Mouse (Mus musculus) liver, embryonic 15.5 days (tissue): ENCODE results near the gene Lrrc8d. TPM values are rescaled to one million over a fixed set of nuclear protein-coding genes. Genes with fewer than 3 reads are reported as not detected.

ENCODE experiments used
- ATAC-seq: fragments of 200-750 bp; cut with Nextera tagmentation; 2 replicates; pipeline ENCODE4 v1.8.0; 2017; ENCODE audit warnings: moderate number of reproducible peaks, mild to moderate bottlenecking, moderate library complexity; ENCODE audit not compliant: insufficient read depth
- H3K27ac ChIP-seq: fragments of 300-500 bp; sonication (generic); replicated peaks from 2 replicates; pipeline ENCODE4 v1.5.1; 2015; ENCODE audit warnings: mild to moderate bottlenecking, inconsistent platforms
- H3K27me3 ChIP-seq: fragments of 300-500 bp; sonication (generic); 2 replicates; pipeline ENCODE4 v1.6.1; 2015; ENCODE audit warnings: mild to moderate bottlenecking, inconsistent platforms
- H3K36me3 ChIP-seq: fragments of 300-500 bp; sonication (generic); replicated peaks from 2 replicates; pipeline ENCODE4 v1.6.1; 2015; ENCODE audit warnings: moderate library complexity, mild to moderate bottlenecking, inconsistent platforms
- H3K4me1 ChIP-seq: fragments of 300-500 bp; sonication (generic); replicated peaks from 2 replicates; pipeline ENCODE4 v1.6.1; 2015; ENCODE audit warnings: inconsistent platforms
- H3K4me2 ChIP-seq: fragments of 300-500 bp; sonication (generic); 2 replicates; pipeline ENCODE4 v1.6.1; 2015; ENCODE audit warnings: moderate library complexity, mild to moderate bottlenecking, inconsistent platforms
- H3K4me3 ChIP-seq: fragments of 300-500 bp; sonication (generic); replicated peaks from 2 replicates; pipeline ENCODE4 v1.5.1; 2015; ENCODE audit warnings: mild to moderate bottlenecking, inconsistent platforms
- H3K9ac ChIP-seq: fragments of 300-500 bp; sonication (generic); 2 replicates; pipeline ENCODE4 v1.6.1; 2015; ENCODE audit warnings: moderate library complexity, mild to moderate bottlenecking, inconsistent platforms
- H3K9me3 ChIP-seq: fragments of 300-500 bp; sonication (generic); replicated peaks from 2 replicates; pipeline ENCODE4 v1.6.1; 2016; ENCODE audit warnings: inconsistent platforms
- WGBS: fragments of 180-500 bp; shearing (Covaris S2); methylation state at CpG from one replicate; pipeline ENCODE4 v1.1.7; 2015; ENCODE audit warnings: mixed read lengths; ENCODE audit not compliant: insufficient replicate concordance; 5-methylcytosine and 5-hydroxymethylcytosine counted together
- polyA plus RNA-seq: library from polyadenylated mRNA; unstranded; fragments of >200 nt; fragmentation: Nextera tagmentation; extraction: Ambion mirVana; gene quantifications from 2 replicates; pipeline ENCODE4 v1.2.1, GENCODE M21; 2015

The Lrrc8d gene
- polyA plus RNA-seq, 1 experiment from 2014 or later = 8.1 TPM

DNA sequence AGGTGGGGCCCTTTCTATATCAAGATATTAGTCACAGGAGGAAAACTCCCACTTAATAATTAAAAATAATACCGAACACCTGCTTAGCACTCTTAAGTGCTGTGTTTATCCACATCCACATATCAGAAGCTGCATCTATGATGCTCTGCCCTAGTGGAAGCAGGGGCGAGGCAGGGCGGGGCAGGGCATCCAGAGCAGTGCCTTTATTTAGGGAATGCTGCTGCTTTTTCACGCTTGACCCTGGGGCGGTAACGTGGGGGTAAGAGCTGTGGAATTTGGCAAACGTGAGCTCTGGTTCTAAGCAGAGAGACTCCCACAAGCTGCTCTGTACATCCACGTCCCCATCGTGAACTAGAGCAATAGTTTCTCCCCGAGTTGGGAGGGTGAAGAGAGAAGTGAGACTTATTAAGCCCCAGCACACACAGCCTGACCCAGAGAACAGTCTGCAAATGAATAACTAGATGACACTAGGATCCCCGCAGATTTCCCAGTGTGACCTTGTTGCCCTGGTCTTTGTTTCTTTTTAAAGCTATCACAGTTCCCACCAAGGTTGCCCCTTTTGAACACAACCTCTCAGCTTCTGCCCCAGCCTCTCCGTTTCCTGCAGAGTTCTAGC, 77.3 kb downstream of the Lrrc8d start:
- peak overlapping the region; percentile 42 for H3K4me2 ChIP-seq

DNA sequence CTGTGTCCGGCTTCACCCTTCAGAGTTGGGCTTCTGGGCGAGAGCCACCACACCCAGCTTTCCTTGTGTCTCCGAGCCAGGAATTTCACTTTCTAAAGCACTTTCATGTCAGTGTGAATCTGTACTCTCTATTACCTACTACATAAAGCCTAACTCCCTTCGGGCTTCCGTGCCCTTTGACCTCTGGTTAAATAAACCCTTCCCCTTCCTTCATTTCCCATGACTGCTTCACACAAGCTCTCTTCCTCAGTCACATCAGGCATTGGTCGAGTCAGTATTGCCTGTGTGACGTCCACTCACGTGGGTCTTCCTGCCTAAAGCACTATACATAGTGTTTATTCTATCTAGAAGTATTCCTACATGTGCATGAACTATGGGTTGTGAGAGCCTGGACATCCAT, 77.9 kb downstream of the Lrrc8d start:
- H3K9me3 ChIP-seq = no peaks in the 10 kb centered on the region
- 63% methylated on average over 8 of the region's 8 CpGs for WGBS
- no peak overlapping the region; the same call in 1 of the 2 replicates for H3K4me3 ChIP-seq
- peak; percentile 59 for ATAC-seq
- peak overlapping the region; percentile 76 for H3K27ac ChIP-seq
- H3K9ac ChIP-seq = no peak overlapping the region
- peaks cover 35% of the 10 kb centered on the region for H3K4me1 ChIP-seq
- H3K36me3 ChIP-seq = no peaks in the 10 kb centered on the region
- H3K27me3 ChIP-seq = no peaks in the 10 kb centered on the region
- peak overlapping the region; percentile 42 for H3K4me2 ChIP-seq

More for the DNA sequence above, 77.3 kb downstream of the Lrrc8d start:
- H3K36me3 ChIP-seq = no peaks in the 10 kb centered on the region
- peaks cover 38% of the 10 kb centered on the region for H3K4me1 ChIP-seq
- H3K9me3 ChIP-seq = no peaks in the 10 kb centered on the region
- peak overlapping the region; percentile 76 for H3K27ac ChIP-seq
- no peaks in the 10 kb centered on the region for H3K27me3 ChIP-seq
- WGBS = 63% methylated on average over 12 of the region's 12 CpGs
- no peak overlapping the region; the same call in 1 of the 2 replicates for H3K4me3 ChIP-seq
- no peak overlapping the region for H3K9ac ChIP-seq
- ATAC-seq = peak; percentile 58

DNA sequence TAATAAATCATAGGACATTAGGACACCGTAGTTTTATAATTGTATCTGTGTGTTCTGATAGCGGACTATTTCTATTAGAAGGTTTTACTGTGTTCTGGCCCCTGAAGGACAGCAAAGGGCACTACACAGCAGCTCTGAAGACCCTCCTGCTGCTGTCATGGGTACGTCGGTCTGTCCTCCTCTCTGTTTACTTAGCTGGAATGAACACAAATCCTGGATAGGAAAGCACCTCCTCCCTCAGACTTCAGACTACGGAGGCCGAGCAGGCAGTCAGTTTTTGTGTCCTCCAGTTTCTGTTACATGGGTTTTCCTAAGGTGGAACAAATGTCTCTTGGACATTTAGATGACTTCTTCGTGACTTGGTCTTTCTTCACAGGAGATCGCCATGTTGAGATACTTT, 78.4 kb downstream of the Lrrc8d start:
- H3K27me3 ChIP-seq = no peaks in the 10 kb centered on the region
- no peak overlapping the region for H3K9ac ChIP-seq
- H3K4me3 ChIP-seq = no peak overlapping the region
- ATAC-seq = no peak
- peaks cover 31% of the 10 kb centered on the region for H3K4me1 ChIP-seq
- no peaks in the 10 kb centered on the region for H3K9me3 ChIP-seq
- H3K27ac ChIP-seq = peak overlapping the region; percentile 76
- WGBS = 72% methylated on average over 8 of the region's 8 CpGs
- H3K36me3 ChIP-seq = no peaks in the 10 kb centered on the region
- peak overlapping the region; percentile 42; the same call in 1 of the 2 replicates for H3K4me2 ChIP-seq

DNA sequence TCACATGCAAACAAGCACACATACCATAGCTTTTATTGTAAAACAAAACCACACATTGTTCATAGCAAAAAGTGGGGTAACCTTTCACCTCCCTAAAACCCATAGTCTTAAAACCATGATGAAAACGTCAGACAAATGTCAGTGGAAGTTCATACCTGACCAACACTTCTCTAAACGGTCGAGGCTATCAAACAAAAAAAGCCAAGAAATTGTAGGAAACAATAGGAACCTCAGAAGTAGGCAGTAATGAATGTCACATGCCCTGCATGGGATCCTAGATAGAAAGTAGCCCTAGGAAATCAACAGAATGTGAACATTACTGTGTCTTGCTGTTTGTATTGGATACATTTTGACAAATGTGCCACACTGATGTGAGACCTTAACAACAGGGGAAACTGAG, 79.0 kb downstream of the Lrrc8d start:
- peaks cover 27% of the 10 kb centered on the region for H3K4me1 ChIP-seq
- no peak overlapping the region for H3K4me3 ChIP-seq
- ATAC-seq = no peak
- no peaks in the 10 kb centered on the region for H3K27me3 ChIP-seq
- no peak overlapping the region for H3K4me2 ChIP-seq
- no peak overlapping the region for H3K27ac ChIP-seq
- no peaks in the 10 kb centered on the region for H3K36me3 ChIP-seq
- H3K9me3 ChIP-seq = no peaks in the 10 kb centered on the region
- 40% methylated on average over 3 of the region's 3 CpGs for WGBS
- H3K9ac ChIP-seq = no peak overlapping the region

DNA sequence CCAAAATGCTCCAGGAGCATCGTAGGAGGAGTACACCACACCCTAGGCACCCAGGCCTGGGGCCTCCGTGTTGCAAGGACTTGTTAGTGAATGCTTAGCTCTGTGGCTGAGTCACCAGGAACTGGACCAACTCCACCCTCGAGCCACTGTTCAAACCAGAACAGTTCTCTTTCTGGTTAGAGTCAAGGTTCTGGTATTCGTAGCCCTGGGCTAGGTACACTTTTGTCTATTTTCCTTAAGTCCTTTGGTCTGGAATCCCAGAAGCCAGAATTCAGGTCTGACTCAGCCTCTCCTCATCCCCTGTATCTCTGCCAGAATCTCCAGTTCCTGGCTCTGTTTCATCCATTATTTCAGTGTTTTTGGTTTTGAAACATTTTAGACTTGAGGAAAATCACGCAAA, 79.6 kb downstream of the Lrrc8d start:
- H3K36me3 ChIP-seq = no peaks in the 10 kb centered on the region
- no peaks in the 10 kb centered on the region for H3K27me3 ChIP-seq
- WGBS = 68% methylated on average over 5 of the region's 5 CpGs
- H3K4me2 ChIP-seq = no peak overlapping the region
- no peak overlapping the region for H3K27ac ChIP-seq
- no peak overlapping the region for H3K9ac ChIP-seq
- no peak for ATAC-seq
- H3K4me3 ChIP-seq = no peak overlapping the region
- no peaks in the 10 kb centered on the region for H3K9me3 ChIP-seq
- H3K4me1 ChIP-seq = peaks cover 27% of the 10 kb centered on the region

DNA sequence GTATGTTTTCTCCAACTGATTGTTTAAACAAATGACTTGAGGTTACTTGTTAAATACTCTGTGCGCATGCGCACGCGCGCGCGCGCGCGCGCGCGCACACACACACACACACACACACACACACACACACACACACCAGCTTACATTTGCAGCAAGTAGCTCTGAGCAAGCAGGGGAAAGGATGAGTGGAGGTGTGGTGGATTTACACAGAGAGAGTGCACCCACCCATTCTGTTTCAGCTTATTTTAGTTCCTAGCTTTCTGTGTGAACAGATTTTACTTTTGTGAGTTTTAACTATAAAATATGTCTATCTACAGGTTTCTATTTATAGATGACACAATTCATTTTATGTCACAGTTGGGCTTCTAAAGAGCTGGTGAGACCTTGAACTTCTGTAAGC, 84.1 kb downstream of the Lrrc8d start:
- H3K4me3 ChIP-seq = no peak overlapping the region
- no peaks in the 10 kb centered on the region for H3K27me3 ChIP-seq
- H3K9me3 ChIP-seq = no peaks in the 10 kb centered on the region
- H3K27ac ChIP-seq = no peak overlapping the region
- H3K36me3 ChIP-seq = no peaks in the 10 kb centered on the region
- ATAC-seq = no peak
- 92% methylated on average over 13 of the region's 13 CpGs for WGBS
- H3K4me2 ChIP-seq = no peak overlapping the region
- H3K4me1 ChIP-seq = peaks cover 24% of the 10 kb centered on the region
- H3K9ac ChIP-seq = no peak overlapping the region

DNA sequence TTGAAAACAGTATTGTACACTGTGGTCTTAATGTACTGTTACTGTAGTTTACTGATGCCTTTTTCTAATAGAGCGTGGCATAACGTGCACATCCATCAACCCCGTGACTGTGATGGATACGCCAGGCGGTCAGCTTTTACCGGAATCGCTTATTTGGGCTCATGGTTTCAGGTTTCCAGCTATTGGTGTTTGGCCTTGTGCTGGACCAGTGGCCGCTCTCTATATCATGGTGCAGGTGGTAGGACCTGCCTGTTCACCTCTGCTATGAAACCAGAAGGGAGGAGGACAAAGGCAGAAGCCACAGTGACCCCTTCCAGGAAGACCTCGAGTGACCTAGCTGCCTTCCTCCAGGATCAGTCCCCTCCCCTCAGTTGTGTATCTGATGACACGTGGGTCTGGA, 85.0 kb downstream of the Lrrc8d start:
- H3K4me3 ChIP-seq = no peak overlapping the region
- no peak overlapping the region for H3K9ac ChIP-seq
- no peaks in the 10 kb centered on the region for H3K9me3 ChIP-seq
- H3K27me3 ChIP-seq = no peaks in the 10 kb centered on the region
- no peaks in the 10 kb centered on the region for H3K36me3 ChIP-seq
- 74% methylated on average over 10 of the region's 10 CpGs for WGBS
- H3K27ac ChIP-seq = no peak overlapping the region
- peaks cover 29% of the 10 kb centered on the region for H3K4me1 ChIP-seq
- no peak for ATAC-seq
- H3K4me2 ChIP-seq = no peak overlapping the region

DNA sequence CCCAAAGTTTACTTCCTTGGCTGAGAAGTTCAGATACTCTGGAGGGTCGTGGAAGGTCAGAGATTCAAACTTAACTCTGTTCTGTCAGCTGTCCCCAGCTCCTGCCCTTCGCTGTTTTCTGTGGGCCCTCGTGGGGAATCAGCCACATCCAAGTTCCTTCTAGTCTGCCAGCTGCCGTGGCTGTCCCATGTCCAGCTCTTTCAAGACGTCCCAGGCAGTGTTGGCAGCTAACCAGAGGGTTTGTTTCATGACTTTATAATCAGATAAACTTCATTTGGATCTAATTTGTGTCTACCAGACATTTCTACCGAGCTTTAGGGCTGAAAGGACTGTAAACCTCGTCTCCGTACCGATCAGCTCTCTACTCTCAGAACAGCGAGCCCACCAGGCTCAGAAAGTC, 87.8 kb downstream of the Lrrc8d start:
- no peaks in the 10 kb centered on the region for H3K9me3 ChIP-seq
- 63% methylated on average over 10 of the region's 10 CpGs for WGBS
- H3K27me3 ChIP-seq = no peaks in the 10 kb centered on the region
- H3K4me1 ChIP-seq = peaks cover 32% of the 10 kb centered on the region
- ATAC-seq = no peak
- H3K4me3 ChIP-seq = no peak overlapping the region
- H3K4me2 ChIP-seq = no peak overlapping the region
- H3K27ac ChIP-seq = no peak overlapping the region
- H3K36me3 ChIP-seq = no peaks in the 10 kb centered on the region
- H3K9ac ChIP-seq = no peak overlapping the region

DNA sequence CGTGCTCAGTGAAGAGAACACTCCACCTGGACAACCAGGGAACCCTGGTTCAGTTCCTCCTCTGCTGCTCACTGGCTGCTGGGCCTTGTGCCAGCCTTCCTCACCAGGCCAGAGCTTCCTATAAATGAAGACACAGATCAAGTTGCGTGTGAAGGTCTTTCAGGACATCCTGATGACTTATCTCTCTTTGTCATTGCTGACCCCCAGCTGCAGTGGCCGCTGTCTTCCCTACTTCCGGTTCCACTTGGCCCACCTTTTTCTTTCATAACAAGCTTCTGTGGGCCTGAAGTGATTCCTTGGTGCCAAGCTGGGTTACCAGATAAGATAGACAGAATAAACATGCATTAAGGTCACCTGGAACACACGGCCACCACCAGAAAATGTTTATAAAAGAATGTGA, 90.0 kb downstream of the Lrrc8d start:
- no peak overlapping the region for H3K4me3 ChIP-seq
- no peaks in the 10 kb centered on the region for H3K9me3 ChIP-seq
- WGBS = 44% methylated on average over 5 of the region's 5 CpGs
- peaks cover 40% of the 10 kb centered on the region for H3K4me1 ChIP-seq
- no peak overlapping the region for H3K4me2 ChIP-seq
- H3K36me3 ChIP-seq = no peaks in the 10 kb centered on the region
- H3K27me3 ChIP-seq = no peaks in the 10 kb centered on the region
- ATAC-seq = no peak
- H3K9ac ChIP-seq = no peak overlapping the region
- no peak overlapping the region for H3K27ac ChIP-seq

DNA sequence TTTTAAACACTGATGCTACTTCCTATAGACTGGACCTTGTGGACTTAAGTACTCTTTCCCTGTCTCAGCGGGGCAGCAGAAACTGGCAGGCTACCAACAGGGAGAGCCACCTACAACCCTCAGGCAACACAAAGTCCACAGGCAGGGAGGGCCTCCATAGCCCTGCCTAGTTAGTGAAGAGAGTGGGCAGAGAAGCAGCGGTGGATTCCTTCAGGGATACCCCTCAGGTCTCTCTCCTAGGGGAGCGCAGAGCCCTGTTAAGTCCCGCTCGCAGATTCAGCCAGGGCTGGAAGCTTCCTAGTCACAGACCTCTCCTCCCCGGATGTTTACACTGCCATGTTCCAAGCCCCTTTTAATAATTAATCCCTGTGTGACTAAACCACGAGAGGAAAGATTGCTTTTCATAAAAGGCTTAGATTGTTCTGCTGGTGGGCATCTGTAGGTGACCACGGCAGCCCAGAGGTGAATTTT, 92.6 kb downstream of the Lrrc8d start:
- peak overlapping the region; percentile 27 for H3K4me2 ChIP-seq
- 0 out of 2 replicates have a peak overlapping the region, but pooled peaks have one; percentile 3 for H3K4me3 ChIP-seq
- ATAC-seq = peak; percentile 70
- no peaks in the 10 kb centered on the region for H3K27me3 ChIP-seq
- H3K27ac ChIP-seq = peak overlapping the region; percentile 81
- H3K36me3 ChIP-seq = no peaks in the 10 kb centered on the region
- H3K9me3 ChIP-seq = no peaks in the 10 kb centered on the region
- 53% methylated on average over 8 of the region's 8 CpGs for WGBS
- no peak overlapping the region for H3K9ac ChIP-seq
- H3K4me1 ChIP-seq = peaks cover 37% of the 10 kb centered on the region

DNA sequence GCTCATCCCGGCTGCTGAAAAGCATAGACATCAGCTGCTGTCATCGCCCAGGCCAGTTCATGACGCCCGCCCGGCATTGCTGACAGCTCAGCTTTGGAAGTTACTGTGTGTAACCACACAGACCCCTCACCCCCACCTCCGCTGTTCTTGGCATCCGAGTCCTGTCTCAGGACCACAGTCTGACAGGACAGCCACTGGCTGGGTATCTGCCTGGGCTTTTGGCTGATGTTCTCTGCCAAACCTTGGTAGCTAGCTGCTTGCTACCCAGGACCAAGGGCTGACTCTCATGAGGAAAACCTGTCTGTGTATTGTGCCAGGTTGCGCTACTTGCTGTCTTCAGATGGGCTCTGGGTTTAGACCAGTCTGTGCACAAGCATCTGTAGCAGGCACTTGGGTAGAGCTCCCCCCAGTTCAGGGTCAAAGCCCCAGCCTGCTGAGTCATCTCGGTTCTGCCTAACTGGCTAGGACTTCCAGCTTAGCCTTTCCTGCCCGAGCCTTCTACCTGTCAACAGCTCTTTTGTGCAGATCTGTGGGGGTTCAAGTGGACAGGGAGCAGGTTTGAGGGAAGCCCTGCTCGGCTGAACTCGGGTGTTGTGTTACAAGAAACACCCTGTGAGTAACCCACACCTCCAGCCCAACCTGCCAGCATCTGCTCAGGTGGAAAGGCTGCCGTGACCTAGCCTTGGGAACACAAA, 93.2 kb downstream of the Lrrc8d start:
- Histone ChIP-seq H3K27me3 (no peaks in the 10 kb centered on the region), H3K4me2 (peak overlapping the region; percentile 27), H3K4me3 (0 out of 2 replicates have a peak overlapping the region, but pooled peaks have one; percentile 3), H3K27ac (peak overlapping the region; percentile 81), H3K4me1 (peaks cover 36% of the 10 kb centered on the region), H3K9me3 (no peaks in the 10 kb centered on the region), H3K9ac (no peak overlapping the region), H3K36me3 (no peaks in the 10 kb centered on the region)
- peak; percentile 41 for ATAC-seq
- 41% methylated on average over 13 of the region's 13 CpGs for WGBS
